Mouse (Mus musculus) heart, adult 2 months (tissue): ENCODE results near the gene Ccdc13. TPM values are rescaled to one million over a fixed set of nuclear protein-coding genes. Genes with fewer than 3 reads are reported as not detected.
A peak's percentile ranks its signal among the peaks of the same experiment; 100 is the strongest.

Experiments used
- DNase-seq, 2 experiments: peaks; one replicate each; pipeline ENCODE4 v3.0.0; 2021
- H3K27ac ChIP-seq: fragments of 200-600 bp; 2 replicates; pipeline ENCODE4 v1.8.1; 2022
- H3K27me3 ChIP-seq: fragments of 200-500 bp; 2 replicates; pipeline ENCODE4 v1.6.1; 2012; ENCODE audit warnings: mild to moderate bottlenecking, low read length, inconsistent platforms, mixed read lengths; ENCODE audit not compliant: control insufficient read depth, insufficient read depth
- H3K36me3 ChIP-seq: fragments of 200-500 bp; 2 replicates; pipeline ENCODE4 v1.6.1; 2012; ENCODE audit warnings: low read length, inconsistent platforms; ENCODE audit not compliant: control insufficient read depth, insufficient read depth
- H3K4me1 ChIP-seq: fragments of 200-500 bp; 2 replicates; pipeline ENCODE4 v1.6.1; 2011; ENCODE audit warnings: low read length; ENCODE audit not compliant: control insufficient read depth, insufficient read depth
- H3K4me3 ChIP-seq: fragments of 200-600 bp; 2 replicates; pipeline ENCODE4 v1.8.1; 2022
- H3K79me2 ChIP-seq: fragments of 200-500 bp; replicated peaks from 2 replicates; pipeline ENCODE4 v1.6.1; 2012; ENCODE audit warnings: mild to moderate bottlenecking, inconsistent platforms, low read length, moderate library complexity, mixed read lengths; ENCODE audit not compliant: control insufficient read depth, insufficient read depth
- H3K9ac ChIP-seq: fragments of 200-500 bp; 2 replicates; pipeline ENCODE4 v1.6.1; 2012; ENCODE audit warnings: low read depth, mild to moderate bottlenecking, control low read depth, inconsistent platforms, low read length, mixed read lengths
- CTCF ChIP-seq: fragments of 200-600 bp; IDR thresholded peaks from 2 replicates; pipeline ENCODE4 v1.8.1; 2022; ENCODE audit warnings: antibody characterized with exemption, mild to moderate bottlenecking, moderate library complexity
- EP300 ChIP-seq: fragments of 200-500 bp; IDR thresholded peaks from 2 replicates; pipeline ENCODE4 v1.6.1; 2011; ENCODE audit warnings: low read depth, low read length, control low read depth; ENCODE audit not compliant: insufficient read depth
- POLR2A ChIP-seq: fragments of 200-500 bp; IDR thresholded peaks from 2 replicates; pipeline ENCODE4 v1.6.1; 2011; ENCODE audit warnings: mild to moderate bottlenecking, low read depth, low read length, control low read depth; ENCODE audit not compliant: insufficient read depth
- WGBS: fragments of 180-500 bp; shearing (Covaris S2); methylation state at CpG from one replicate; pipeline ENCODE4 v1.1.7; 2018; 5-methylcytosine and 5-hydroxymethylcytosine counted together
- intact Hi-C: fragments of 180-260 bp; cut with DNase I; formaldehyde crosslinking; loops from one replicate; pipeline ENCODE4 v1.15.1; 2025
- polyA plus RNA-seq: library from polyadenylated mRNA; depleted of rRNA; stranded (reverse); fragments of >200 nt; gene quantifications from 2 replicates; pipeline ENCODE4 v1.2.3, GENCODE M21; 2012
- total RNA-seq, 2 experiments: library from RNA; stranded (reverse); gene quantifications; 2 replicates each; pipeline ENCODE4 v1.2.3; 2021

Ccdc13 gene
- total and polyA plus RNA-seq, 3 experiments: 0.49 TPM; not detected in 2

- no peak overlapping the region for H3K4me3 ChIP-seq
- 58% methylated on average over 6 of the region's 6 CpGs for WGBS
- H3K4me1 ChIP-seq: peaks cover 3% of the 10 kb centered on the region; the same call in 1 of the 2 replicates
- H3K79me2 ChIP-seq: no peaks in the 10 kb centered on the region
- no peak overlapping the region for H3K9ac ChIP-seq
- H3K27me3 ChIP-seq: no peaks in the 10 kb centered on the region
- intact Hi-C loops: no loop called here
- TF ChIP-seq CTCF (no peak), EP300 (no peak), POLR2A (no peak)
- no peaks in the 10 kb centered on the region for H3K36me3 ChIP-seq
- DNase-seq: no peak
- no peak overlapping the region for H3K27ac ChIP-seq
Measured at GRCm38 (mm10) chr9:121828314-121828713, 10.9 kb downstream of the Ccdc13 start.

GRCm38 (mm10) chr9:121826356-121826755 is 12.9 kb downstream of the Ccdc13 start:
- no peak overlapping the region for H3K4me3 ChIP-seq
- no peaks in the 10 kb centered on the region for H3K79me2 ChIP-seq
- 85% methylated on average over 3 of the region's 3 CpGs for WGBS
- H3K36me3 ChIP-seq: no peaks in the 10 kb centered on the region
- DNase-seq: no peak
- intact Hi-C loops: no loop called here
- no peaks in the 10 kb centered on the region for H3K27me3 ChIP-seq
- no peak for TF ChIP-seq CTCF
- TF ChIP-seq EP300: no peak
- TF ChIP-seq POLR2A: no peak
- peaks cover 7% of the 10 kb centered on the region; the same call in 1 of the 2 replicates for H3K4me1 ChIP-seq
- H3K27ac ChIP-seq: no peak overlapping the region
- H3K9ac ChIP-seq: no peak overlapping the region

GRCm38 (mm10) chr9:121823991-121824390 is 15.3 kb downstream of the Ccdc13 start:
- DNase-seq: no peak
- 84% methylated on average over 7 of the region's 7 CpGs for WGBS
- no peak overlapping the region for H3K27ac ChIP-seq
- no peak overlapping the region for H3K4me3 ChIP-seq
- no peaks in the 10 kb centered on the region for H3K36me3 ChIP-seq
- H3K27me3 ChIP-seq: no peaks in the 10 kb centered on the region
- TF ChIP-seq EP300: no peak
- TF ChIP-seq CTCF: no peak
- no peak for TF ChIP-seq POLR2A
- H3K79me2 ChIP-seq: no peaks in the 10 kb centered on the region
- intact Hi-C loops: loop anchor here (5.0 kb wide), 2 partner anchors 47 to 67 kb away; partner anchors contain the start of genes Klhl40 and Zfp651
- H3K4me1 ChIP-seq: peaks cover 10% of the 10 kb centered on the region
- H3K9ac ChIP-seq: no peak overlapping the region

GRCm38 (mm10) chr9:121823051-121823450 is 16.2 kb downstream of the Ccdc13 start:
- no peaks in the 10 kb centered on the region for H3K36me3 ChIP-seq
- H3K4me3 ChIP-seq: no peak overlapping the region
- peak overlapping the region; percentile 59 for H3K27ac ChIP-seq
- WGBS: 74% methylated on average over 1 of the region's 1 CpGs
- intact Hi-C loops: loop anchor here (5.0 kb wide), 2 partner anchors 46 to 66 kb away; partner anchors contain the start of genes Klhl40 and Zfp651
- no peaks in the 10 kb centered on the region for H3K27me3 ChIP-seq
- no peaks in the 10 kb centered on the region for H3K79me2 ChIP-seq
- H3K9ac ChIP-seq: no peak overlapping the region
- peak in 1 of 2 experiments; percentile 57 for DNase-seq
- peaks cover 10% of the 10 kb centered on the region for H3K4me1 ChIP-seq
- peak; percentile 73; the same call in 1 of the 2 replicates for TF ChIP-seq EP300
- no peak for TF ChIP-seq POLR2A
- no peak for TF ChIP-seq CTCF

GRCm38 (mm10) chr9:121822585-121822991 is 16.7 kb downstream of the Ccdc13 start:
- H3K79me2 ChIP-seq: no peaks in the 10 kb centered on the region
- 42% methylated on average over 6 of the region's 6 CpGs for WGBS
- H3K9ac ChIP-seq: no peak overlapping the region
- intact Hi-C loops: loop anchor here (5.0 kb wide), 2 partner anchors 45 to 65 kb away; partner anchors contain the start of genes Klhl40 and Zfp651
- no peaks in the 10 kb centered on the region for H3K27me3 ChIP-seq
- peak overlapping the region; percentile 59 for H3K27ac ChIP-seq
- H3K4me3 ChIP-seq: no peak overlapping the region
- H3K4me1 ChIP-seq: peaks cover 10% of the 10 kb centered on the region
- no peaks in the 10 kb centered on the region for H3K36me3 ChIP-seq
- DNase-seq: no peak
- TF ChIP-seq EP300 (no peak), CTCF (no peak), POLR2A (no peak)

- H3K27me3 ChIP-seq: no peaks in the 10 kb centered on the region
- H3K79me2 ChIP-seq: no peaks in the 10 kb centered on the region
- TF ChIP-seq EP300 (no peak), CTCF (no peak), POLR2A (no peak)
- H3K27ac ChIP-seq: no peak overlapping the region
- H3K36me3 ChIP-seq: no peaks in the 10 kb centered on the region
- H3K9ac ChIP-seq: no peak overlapping the region
- H3K4me3 ChIP-seq: no peak overlapping the region
- peaks cover 10% of the 10 kb centered on the region for H3K4me1 ChIP-seq
- intact Hi-C loops: loop anchor here (5.0 kb wide), 2 partner anchors 43 to 63 kb away; partner anchors contain the start of genes Klhl40 and Zfp651
- 82% methylated on average over 5 of the region's 5 CpGs for WGBS
- no peak for DNase-seq
Measured at GRCm38 (mm10) chr9:121820765-121821164, 18.5 kb downstream of the Ccdc13 start.
